Mouse (Mus musculus) hindbrain, embryonic 14.5 days (tissue): ENCODE measurements at regions not wholly inside any gene's neighbourhood (a gene's known extent, or its start where the extent isn't known, plus 50 kb on each side); places are given as distances from the start of the nearest gene placed in this dataset.

ENCODE experiments used
- ATAC-seq: fragments of 200-750 bp; cut with Nextera tagmentation; 2 replicates; pipeline ENCODE4 v1.8.0; 2017; ENCODE audit warnings: moderate number of reproducible peaks, mild to moderate bottlenecking, moderate TSS enrichment, moderate library complexity; ENCODE audit not compliant: low FRiP score
- DNase-seq: peaks from one replicate; pipeline ENCODE4 v3.0.0-alpha.2; 2015; ENCODE audit warnings: low spot score
- H3K27ac ChIP-seq: fragments of 300-500 bp; sonication (generic); 2 replicates; pipeline ENCODE4 v1.5.1; 2014; ENCODE audit warnings: mild to moderate bottlenecking, moderate library complexity
- H3K27me3 ChIP-seq: fragments of 300-500 bp; sonication (generic); 2 replicates; pipeline ENCODE4 v1.6.1; 2014; ENCODE audit warnings: mild to moderate bottlenecking, low read length, mixed read lengths; ENCODE audit not compliant: control insufficient read depth, insufficient read depth
- H3K36me3 ChIP-seq: fragments of 300-500 bp; sonication (generic); replicated peaks from 2 replicates; pipeline ENCODE4 v1.6.1; 2014; ENCODE audit not compliant: control insufficient read depth, insufficient read depth
- H3K4me1 ChIP-seq: fragments of 300-500 bp; sonication (generic); replicated peaks from 2 replicates; pipeline ENCODE4 v1.6.1; 2014; ENCODE audit warnings: antibody characterized with exemption, low read length, mixed read lengths; ENCODE audit not compliant: control insufficient read depth, insufficient read depth
- H3K4me2 ChIP-seq: fragments of 300-500 bp; sonication (generic); replicated peaks from 2 replicates; pipeline ENCODE4 v1.6.1; 2014; ENCODE audit warnings: mild to moderate bottlenecking, moderate library complexity
- H3K4me3 ChIP-seq: fragments of 300-500 bp; sonication (generic); replicated peaks from 2 replicates; pipeline ENCODE4 v1.5.1; 2014; ENCODE audit warnings: mild to moderate bottlenecking, low read length
- H3K9ac ChIP-seq: fragments of 300-500 bp; sonication (generic); 2 replicates; pipeline ENCODE4 v1.6.1; 2014
- H3K9me3 ChIP-seq: fragments of 300-500 bp; sonication (generic); 2 replicates; pipeline ENCODE4 v1.6.1; 2016; ENCODE audit warnings: low read length; ENCODE audit not compliant: control insufficient read depth
- WGBS: fragments of 180-500 bp; shearing (Covaris S2); extraction: QIAGEN DNeasy Blood & Tissue Kit; methylation state at CpG from one replicate; pipeline ENCODE4 v1.1.7; 2014; 5-methylcytosine and 5-hydroxymethylcytosine counted together

- Histone ChIP-seq H3K4me1 (0 out of 2 replicates have a peak, but pooled peaks cover 4% of the 10 kb centered on the region), H3K27ac (no peak overlapping the region), H3K4me2 (no peak overlapping the region), H3K4me3 (no peak overlapping the region), H3K36me3 (no peaks in the 10 kb centered on the region), H3K27me3 (no peaks in the 10 kb centered on the region), H3K9ac (no peak overlapping the region), H3K9me3 (no peaks in the 10 kb centered on the region)
- no peak for ATAC-seq
- 40% methylated on average over 12 of the region's 12 CpGs for WGBS
- no peak for DNase-seq
These were observed 898.0 kb downstream of the Ttll7 start for GRCm38 (mm10) chr3:147749939-147750841.

GRCm38 (mm10) chr3:147749442-147749841 is 897.3 kb downstream of the Ttll7 start:
- H3K4me2 ChIP-seq: no peak overlapping the region
- H3K36me3 ChIP-seq: no peaks in the 10 kb centered on the region
- no peak overlapping the region for H3K4me3 ChIP-seq
- no peaks in the 10 kb centered on the region for H3K27me3 ChIP-seq
- H3K27ac ChIP-seq: no peak overlapping the region
- 0 out of 2 replicates have a peak, but pooled peaks cover 4% of the 10 kb centered on the region for H3K4me1 ChIP-seq
- ATAC-seq (no peak), DNase-seq (peak; percentile 30)
- no peaks in the 10 kb centered on the region for H3K9me3 ChIP-seq
- 63% methylated on average over 5 of the region's 5 CpGs for WGBS
- no peak overlapping the region for H3K9ac ChIP-seq

GRCm38 (mm10) chr3:147736673-147737439 is 884.7 kb downstream of the Ttll7 start:
- Histone ChIP-seq H3K9ac (no peak overlapping the region), H3K27ac (no peak overlapping the region), H3K27me3 (no peaks in the 10 kb centered on the region), H3K4me3 (no peak overlapping the region), H3K4me1 (no peaks in the 10 kb centered on the region), H3K4me2 (no peak overlapping the region), H3K9me3 (no peaks in the 10 kb centered on the region), H3K36me3 (no peaks in the 10 kb centered on the region)
- DNase-seq (no peak), ATAC-seq (no peak)
- 76% methylated on average over 6 of the region's 6 CpGs for WGBS

GRCm38 (mm10) chr3:147716391-147716790 is 864.2 kb downstream of the Ttll7 start:
- DNase-seq (no peak), ATAC-seq (no peak)

GRCm38 (mm10) chr3:147707401-147707801 is 855.2 kb downstream of the Ttll7 start:
- WGBS: 75% methylated on average over 4 of the region's 4 CpGs
- H3K4me1 ChIP-seq: no peaks in the 10 kb centered on the region
- H3K9me3 ChIP-seq: no peaks in the 10 kb centered on the region
- H3K4me3 ChIP-seq: no peak overlapping the region
- no peak overlapping the region for H3K9ac ChIP-seq
- H3K27me3 ChIP-seq: no peaks in the 10 kb centered on the region
- no peak overlapping the region for H3K4me2 ChIP-seq
- no peak overlapping the region for H3K27ac ChIP-seq
- ATAC-seq (no peak), DNase-seq (no peak)
- H3K36me3 ChIP-seq: no peaks in the 10 kb centered on the region

More at GRCm38 (mm10) chr3:147716391-147716790, 864.2 kb downstream of the Ttll7 start:
- H3K4me1 ChIP-seq: no peaks in the 10 kb centered on the region
- H3K9ac ChIP-seq: no peak overlapping the region
- H3K36me3 ChIP-seq: no peaks in the 10 kb centered on the region
- no peak overlapping the region for H3K27ac ChIP-seq
- H3K27me3 ChIP-seq: no peaks in the 10 kb centered on the region
- no peaks in the 10 kb centered on the region for H3K9me3 ChIP-seq
- H3K4me2 ChIP-seq: no peak overlapping the region
- H3K4me3 ChIP-seq: no peak overlapping the region
- WGBS: 70% methylated on average over 4 of the region's 4 CpGs

GRCm38 (mm10) chr3:147683730-147684129 is 831.6 kb downstream of the Ttll7 start:
- Histone ChIP-seq H3K4me1 (no peaks in the 10 kb centered on the region), H3K36me3 (no peaks in the 10 kb centered on the region), H3K27me3 (no peaks in the 10 kb centered on the region), H3K4me2 (no peak overlapping the region), H3K27ac (no peak overlapping the region), H3K4me3 (no peak overlapping the region), H3K9me3 (0 out of 2 replicates have a peak, but pooled peaks cover 6% of the 10 kb centered on the region), H3K9ac (no peak overlapping the region)
- 92% methylated on average over 2 of the region's 2 CpGs for whole genome bisulfite sequencing
- no peak for DNase-seq
- no peak for ATAC-seq

- no peak for DNase-seq
- Histone ChIP-seq H3K9me3 (0 out of 2 replicates have a peak, but pooled peaks cover 6% of the 10 kb centered on the region), H3K27me3 (no peaks in the 10 kb centered on the region), H3K4me1 (no peaks in the 10 kb centered on the region), H3K9ac (no peak overlapping the region), H3K36me3 (no peaks in the 10 kb centered on the region), H3K27ac (no peak overlapping the region), H3K4me2 (no peak overlapping the region), H3K4me3 (no peak overlapping the region)
- no peak for ATAC-seq
- 28% methylated on average over 1 of the region's 1 CpGs for WGBS
These were observed 828.1 kb downstream of the Ttll7 start for GRCm38 (mm10) chr3:147680299-147680698.

GRCm38 (mm10) chr3:147662572-147662971 is 810.4 kb downstream of the Ttll7 start:
- H3K4me1 ChIP-seq: no peaks in the 10 kb centered on the region
- 81% methylated on average over 3 of the region's 3 CpGs for WGBS
- ATAC-seq (no peak), DNase-seq (no peak)
- no peak overlapping the region for H3K9ac ChIP-seq
- H3K4me3 ChIP-seq: no peak overlapping the region
- H3K4me2 ChIP-seq: no peak overlapping the region
- H3K36me3 ChIP-seq: no peaks in the 10 kb centered on the region
- H3K9me3 ChIP-seq: no peaks in the 10 kb centered on the region
- H3K27me3 ChIP-seq: no peaks in the 10 kb centered on the region
- no peak overlapping the region for H3K27ac ChIP-seq

- ATAC-seq (peak; percentile 77; the same call in 1 of the 2 replicates), DNase-seq (no peak)
- Histone ChIP-seq H3K4me1 (no peaks in the 10 kb centered on the region; the same call in 1 of the 2 replicates), H3K27me3 (no peaks in the 10 kb centered on the region), H3K36me3 (no peaks in the 10 kb centered on the region), H3K4me3 (no peak overlapping the region), H3K4me2 (no peak overlapping the region), H3K27ac (no peak overlapping the region), H3K9ac (no peak overlapping the region), H3K9me3 (no peaks in the 10 kb centered on the region)
- WGBS: 31% methylated on average over 6 of the region's 6 CpGs
These were observed 800.7 kb downstream of the Ttll7 start for GRCm38 (mm10) chr3:147652849-147653248.
